Mouse (Mus musculus) splenic B cell, adult 2 months (primary cell): ENCODE results near the gene Amph.

Source experiments
- DNase-seq: peaks from one replicate; pipeline ENCODE4 v3.0.0-alpha.2; 2011; ENCODE audit warnings: low read depth, low spot score
- H3K27me3 ChIP-seq: 2 replicates; pipeline ENCODE4 v1.6.1; 2012; ENCODE audit warnings: mild to moderate bottlenecking, low read length, moderate library complexity, mixed read lengths; ENCODE audit not compliant: control insufficient read depth, poor library complexity, insufficient read depth, severe bottlenecking
- H3K36me3 ChIP-seq: 2 replicates; pipeline ENCODE4 v1.6.1; 2012; ENCODE audit warnings: mild to moderate bottlenecking, low read length, moderate library complexity, mixed read lengths; ENCODE audit not compliant: control insufficient read depth, poor library complexity, insufficient read depth, severe bottlenecking

Gene Amph

GRCm38 (mm10) chr13:19002502-19002901 lies 54.5 kb downstream of the Amph start:
- Histone ChIP-seq H3K36me3 (no peaks in the 10 kb centered on the region), H3K27me3 (no peaks in the 10 kb centered on the region)
- no peak for DNase-seq

- DNase-seq = no peak
- Histone ChIP-seq H3K27me3 (no peaks in the 10 kb centered on the region), H3K36me3 (no peaks in the 10 kb centered on the region)
These were observed 56.4 kb downstream of the Amph start for GRCm38 (mm10) chr13:19004406-19004805.

- no peak for DNase-seq
- no peaks in the 10 kb centered on the region for H3K27me3 ChIP-seq
- H3K36me3 ChIP-seq = no peaks in the 10 kb centered on the region
These were observed 60.4 kb downstream of the Amph start for GRCm38 (mm10) chr13:19008440-19008839.

GRCm38 (mm10) chr13:19014825-19015375 lies 66.9 kb downstream of the Amph start:
- Histone ChIP-seq H3K36me3 (no peaks in the 10 kb centered on the region), H3K27me3 (no peaks in the 10 kb centered on the region)
- DNase-seq = no peak

GRCm38 (mm10) chr13:19021529-19021928 lies 73.5 kb downstream of the Amph start:
- no peaks in the 10 kb centered on the region for H3K36me3 ChIP-seq
- H3K27me3 ChIP-seq = no peaks in the 10 kb centered on the region
- DNase-seq = no peak

GRCm38 (mm10) chr13:19022310-19022709 lies 74.3 kb downstream of the Amph start:
- no peak for DNase-seq
- Histone ChIP-seq H3K36me3 (no peaks in the 10 kb centered on the region), H3K27me3 (no peaks in the 10 kb centered on the region)

- no peak for DNase-seq
- Histone ChIP-seq H3K27me3 (no peaks in the 10 kb centered on the region), H3K36me3 (no peaks in the 10 kb centered on the region)
These were observed 77.2 kb downstream of the Amph start for GRCm38 (mm10) chr13:19025091-19025688.

GRCm38 (mm10) chr13:19025906-19026305 lies 77.9 kb downstream of the Amph start:
- DNase-seq = no peak

GRCm38 (mm10) chr13:19026923-19027322 lies 78.9 kb downstream of the Amph start:
- Histone ChIP-seq H3K27me3 (no peaks in the 10 kb centered on the region), H3K36me3 (no peaks in the 10 kb centered on the region)
- DNase-seq = no peak

More at GRCm38 (mm10) chr13:19025906-19026305, 77.9 kb downstream of the Amph start:
- no peaks in the 10 kb centered on the region for H3K27me3 ChIP-seq
- H3K36me3 ChIP-seq = no peaks in the 10 kb centered on the region

- Histone ChIP-seq H3K36me3 (no peaks in the 10 kb centered on the region), H3K27me3 (no peaks in the 10 kb centered on the region)
- DNase-seq = no peak
These were observed 79.9 kb downstream of the Amph start for GRCm38 (mm10) chr13:19027766-19028350.

GRCm38 (mm10) chr13:19031916-19032688 lies 84.1 kb downstream of the Amph start:
- Histone ChIP-seq H3K36me3 (no peaks in the 10 kb centered on the region), H3K27me3 (no peaks in the 10 kb centered on the region)
- no peak for DNase-seq

- Histone ChIP-seq H3K36me3 (no peaks in the 10 kb centered on the region), H3K27me3 (no peaks in the 10 kb centered on the region)
- no peak for DNase-seq
These were observed 104.1 kb downstream of the Amph start for GRCm38 (mm10) chr13:19052090-19052489.

- DNase-seq = no peak
- Histone ChIP-seq H3K36me3 (no peaks in the 10 kb centered on the region), H3K27me3 (no peaks in the 10 kb centered on the region)
These were observed 106.5 kb downstream of the Amph start for GRCm38 (mm10) chr13:19054504-19054903.

GRCm38 (mm10) chr13:19072261-19072660 lies 124.3 kb downstream of the Amph start:
- H3K27me3 ChIP-seq = no peaks in the 10 kb centered on the region
- DNase-seq = no peak

GRCm38 (mm10) chr13:19077427-19077826 lies 129.4 kb downstream of the Amph start:
- Histone ChIP-seq H3K36me3 (no peaks in the 10 kb centered on the region), H3K27me3 (no peaks in the 10 kb centered on the region)
- DNase-seq = no peak

More at GRCm38 (mm10) chr13:19072261-19072660, 124.3 kb downstream of the Amph start:
- no peaks in the 10 kb centered on the region for H3K36me3 ChIP-seq
